Mouse (Mus musculus) C2C12 (cell line): ENCODE results near the gene Meis2.

Experiments
- CEBPB ChIP-seq: IDR thresholded peaks from one replicate; pipeline ENCODE4 v1.6.1; 2011; ENCODE audit warnings: low read depth, mild to moderate bottlenecking, control low read depth, moderate library complexity
- CTCF ChIP-seq: IDR thresholded peaks from one replicate; pipeline ENCODE4 v1.5.1; 2011; ENCODE audit not compliant: control insufficient read depth, insufficient read depth, insufficient read length
- FOSL1 ChIP-seq: IDR thresholded peaks from one replicate; pipeline ENCODE4 v1.8.0; 2011; ENCODE audit warnings: mild to moderate bottlenecking, low read length; ENCODE audit not compliant: poor library complexity, insufficient read depth, severe bottlenecking
- MAX ChIP-seq: IDR thresholded peaks from one replicate; pipeline ENCODE4 v1.6.1; 2011; ENCODE audit warnings: mild to moderate bottlenecking, control low read depth
- MYOD1 ChIP-seq: IDR thresholded peaks from one replicate; pipeline ENCODE4 v1.6.1; 2011; ENCODE audit warnings: low read depth; ENCODE audit not compliant: control insufficient read depth, insufficient read length
- MYOG ChIP-seq: IDR thresholded peaks from one replicate; pipeline ENCODE4 v1.6.1; 2011; ENCODE audit not compliant: control insufficient read depth, insufficient read length; ENCODE audit errors: extremely low read depth
- USF1 ChIP-seq: IDR thresholded peaks from one replicate; pipeline ENCODE4 v1.6.1; 2011; ENCODE audit warnings: low read depth, mild to moderate bottlenecking, control low read depth, moderate library complexity

GRCm38 (mm10) chr2:115993877-115994276, 71.8 kb downstream of the Meis2 start:
- TF ChIP-seq CTCF: no peak
- no peak for TF ChIP-seq USF1
- TF ChIP-seq MAX: no peak
- TF ChIP-seq MYOD1: no peak
- TF ChIP-seq CEBPB: no peak
- no peak for TF ChIP-seq MYOG
- no peak for TF ChIP-seq FOSL1
